Mouse (Mus musculus) bone marrow macrophage, adult 2 months (primary cell): Measurements from ENCODE around the gene Mrps18b.

Source experiments
- CTCF ChIP-seq: IDR thresholded peaks from 2 replicates; pipeline ENCODE4 v1.5.1; 2012; ENCODE audit warnings: low read depth, mild to moderate bottlenecking, low read length, moderate library complexity
- POLR2A ChIP-seq: IDR thresholded peaks from 2 replicates; pipeline ENCODE4 v1.6.1; 2012; ENCODE audit warnings: mild to moderate bottlenecking, low read depth, low read length, borderline replicate concordance

GRCm38 (mm10) chr17:35874721-35875120 lies 41.5 kb downstream of the Mrps18b start:
- no peak for TF ChIP-seq CTCF
- TF ChIP-seq POLR2A: no peak
